Mouse (Mus musculus) intestine, embryonic 16.5 days (tissue): ENCODE measurements at regions not wholly inside any gene's neighbourhood (a gene's known extent, or its start where the extent isn't known, plus 50 kb on each side); places are given as distances from the start of the nearest gene placed in this dataset.

ENCODE experiments used
- ATAC-seq: fragments of 200-750 bp; cut with Nextera tagmentation; 2 replicates; pipeline ENCODE4 v1.8.0; 2017; ENCODE audit warnings: moderate TSS enrichment, moderate library complexity
- H3K27ac ChIP-seq: fragments of 300-500 bp; sonication (generic); 2 replicates; pipeline ENCODE4 v1.5.1; 2014; ENCODE audit warnings: mild to moderate bottlenecking, low read length
- H3K27me3 ChIP-seq: fragments of 300-500 bp; sonication (generic); replicated peaks from 2 replicates; pipeline ENCODE4 v1.6.1; 2014; ENCODE audit warnings: low read length, control low read depth, mixed read lengths; ENCODE audit not compliant: control insufficient read depth, insufficient read depth
- H3K36me3 ChIP-seq: fragments of 300-500 bp; sonication (generic); 2 replicates; pipeline ENCODE4 v1.6.1; 2014; ENCODE audit warnings: low read length, control low read depth; ENCODE audit not compliant: control insufficient read depth, insufficient read depth
- H3K4me1 ChIP-seq: fragments of 300-500 bp; sonication (generic); 2 replicates; pipeline ENCODE4 v1.6.1; 2014; ENCODE audit warnings: low read length, control low read depth, mixed read lengths; ENCODE audit not compliant: control insufficient read depth, insufficient read depth
- H3K4me2 ChIP-seq: fragments of 300-500 bp; sonication (generic); 2 replicates; pipeline ENCODE4 v1.6.1; 2014; ENCODE audit warnings: low read depth, low read length, control low read depth
- H3K4me3 ChIP-seq: fragments of 300-500 bp; sonication (generic); 2 replicates; pipeline ENCODE4 v1.5.1; 2014; ENCODE audit warnings: mild to moderate bottlenecking, low read length
- H3K9ac ChIP-seq: fragments of 300-500 bp; sonication (generic); 2 replicates; pipeline ENCODE4 v1.6.1; 2014; ENCODE audit warnings: low read depth, low read length
- H3K9me3 ChIP-seq: fragments of 300-500 bp; sonication (generic); 2 replicates; pipeline ENCODE4 v1.6.1; 2016; ENCODE audit warnings: low read length, control low read depth; ENCODE audit not compliant: control insufficient read depth
- WGBS: fragments of 180-500 bp; shearing (Covaris S2); extraction: QIAGEN DNeasy Blood & Tissue Kit; methylation state at CpG from one replicate; pipeline ENCODE4 v1.1.7; 2014; 5-methylcytosine and 5-hydroxymethylcytosine counted together

- WGBS = 41% methylated on average over 4 of the region's 4 CpGs
- no peaks in the 10 kb centered on the region for H3K9me3 ChIP-seq
- H3K27ac ChIP-seq = no peak overlapping the region
- no peak overlapping the region for H3K4me3 ChIP-seq
- peaks cover 2% of the 10 kb centered on the region; the same call in 1 of the 2 replicates for H3K27me3 ChIP-seq
- H3K4me1 ChIP-seq = no peaks in the 10 kb centered on the region
- ATAC-seq = no peak
- no peaks in the 10 kb centered on the region for H3K36me3 ChIP-seq
- H3K4me2 ChIP-seq = 0 out of 2 replicates have a peak overlapping the region, but pooled peaks have one; percentile 12
- H3K9ac ChIP-seq = no peak overlapping the region
Measured at GRCm38 (mm10) chr13:31080215-31080614, 106.2 kb downstream of the Gm5447 start.

- Histone ChIP-seq H3K27ac (no peak overlapping the region), H3K9me3 (no peaks in the 10 kb centered on the region), H3K27me3 (peaks cover 2% of the 10 kb centered on the region; the same call in 1 of the 2 replicates), H3K36me3 (no peaks in the 10 kb centered on the region), H3K4me2 (no peak overlapping the region), H3K9ac (no peak overlapping the region), H3K4me1 (no peaks in the 10 kb centered on the region), H3K4me3 (no peak overlapping the region)
- ATAC-seq = peak; percentile 67
- 22% methylated on average over 13 of the region's 13 CpGs for WGBS
Measured at GRCm38 (mm10) chr13:31082448-31083140, 108.6 kb downstream of the Gm5447 start.

GRCm38 (mm10) chr13:31101051-31101450 is 127.0 kb downstream of the Gm5447 start:
- H3K4me2 ChIP-seq = no peak overlapping the region
- H3K27ac ChIP-seq = no peak overlapping the region
- no peaks in the 10 kb centered on the region for H3K36me3 ChIP-seq
- no peak overlapping the region for H3K4me3 ChIP-seq
- no peaks in the 10 kb centered on the region for H3K9me3 ChIP-seq
- no peaks in the 10 kb centered on the region for H3K4me1 ChIP-seq
- no peak for ATAC-seq
- 61% methylated on average over 2 of the region's 2 CpGs for WGBS
- H3K9ac ChIP-seq = no peak overlapping the region
- H3K27me3 ChIP-seq = no peaks in the 10 kb centered on the region

- Histone ChIP-seq H3K4me3 (no peak overlapping the region), H3K9me3 (no peaks in the 10 kb centered on the region), H3K4me2 (no peak overlapping the region), H3K27ac (no peak overlapping the region), H3K9ac (no peak overlapping the region), H3K27me3 (no peaks in the 10 kb centered on the region), H3K36me3 (no peaks in the 10 kb centered on the region), H3K4me1 (no peaks in the 10 kb centered on the region)
- ATAC-seq = no peak
- 84% methylated on average over 2 of the region's 2 CpGs for WGBS
Measured at GRCm38 (mm10) chr13:31107434-31107833, 133.4 kb downstream of the Gm5447 start.

GRCm38 (mm10) chr13:31109231-31109630 is 135.2 kb downstream of the Gm5447 start:
- Histone ChIP-seq H3K4me3 (no peak overlapping the region), H3K9me3 (no peaks in the 10 kb centered on the region)

GRCm38 (mm10) chr13:31122689-31123088 is 148.7 kb downstream of the Gm5447 start:
- Histone ChIP-seq H3K4me3 (no peak overlapping the region), H3K27ac (no peak overlapping the region), H3K27me3 (no peaks in the 10 kb centered on the region), H3K9me3 (no peaks in the 10 kb centered on the region), H3K9ac (no peak overlapping the region), H3K4me1 (no peaks in the 10 kb centered on the region), H3K4me2 (no peak overlapping the region), H3K36me3 (no peaks in the 10 kb centered on the region)
- WGBS = 68% methylated on average over 2 of the region's 2 CpGs
- ATAC-seq = no peak

More at GRCm38 (mm10) chr13:31109231-31109630, 135.2 kb downstream of the Gm5447 start:
- Histone ChIP-seq H3K27me3 (no peaks in the 10 kb centered on the region), H3K27ac (no peak overlapping the region), H3K4me1 (no peaks in the 10 kb centered on the region), H3K9ac (no peak overlapping the region), H3K36me3 (no peaks in the 10 kb centered on the region), H3K4me2 (no peak overlapping the region)
- WGBS = 85% methylated on average over 2 of the region's 2 CpGs
- ATAC-seq = no peak

- Histone ChIP-seq H3K4me1 (no peaks in the 10 kb centered on the region), H3K27ac (no peak overlapping the region), H3K27me3 (no peaks in the 10 kb centered on the region), H3K9me3 (no peaks in the 10 kb centered on the region), H3K36me3 (no peaks in the 10 kb centered on the region), H3K4me2 (no peak overlapping the region), H3K9ac (no peak overlapping the region), H3K4me3 (no peak overlapping the region)
- ATAC-seq = peak; percentile 79
- WGBS = 38% methylated on average over 4 of the region's 4 CpGs
Measured at GRCm38 (mm10) chr13:31124547-31125216, 150.7 kb downstream of the Gm5447 start.

GRCm38 (mm10) chr13:31132501-31132900 is 158.5 kb downstream of the Gm5447 start:
- WGBS = 89% methylated on average over 5 of the region's 5 CpGs

GRCm38 (mm10) chr13:31139686-31140085 is 165.7 kb downstream of the Gm5447 start:
- 80% methylated on average over 3 of the region's 3 CpGs for WGBS
- Histone ChIP-seq H3K4me3 (no peak overlapping the region), H3K36me3 (no peaks in the 10 kb centered on the region), H3K27me3 (no peaks in the 10 kb centered on the region), H3K9ac (no peak overlapping the region), H3K27ac (no peak overlapping the region), H3K4me1 (no peaks in the 10 kb centered on the region), H3K9me3 (no peaks in the 10 kb centered on the region), H3K4me2 (no peak overlapping the region)
- no peak for ATAC-seq

More at GRCm38 (mm10) chr13:31132501-31132900, 158.5 kb downstream of the Gm5447 start:
- Histone ChIP-seq H3K4me3 (no peak overlapping the region), H3K36me3 (no peaks in the 10 kb centered on the region), H3K27me3 (no peaks in the 10 kb centered on the region), H3K27ac (no peak overlapping the region), H3K4me2 (no peak overlapping the region), H3K4me1 (no peaks in the 10 kb centered on the region), H3K9ac (no peak overlapping the region), H3K9me3 (no peaks in the 10 kb centered on the region)
- no peak for ATAC-seq
